ENCODE assay signal across 19 mouse cellular contexts in the genomic region with DNA sequence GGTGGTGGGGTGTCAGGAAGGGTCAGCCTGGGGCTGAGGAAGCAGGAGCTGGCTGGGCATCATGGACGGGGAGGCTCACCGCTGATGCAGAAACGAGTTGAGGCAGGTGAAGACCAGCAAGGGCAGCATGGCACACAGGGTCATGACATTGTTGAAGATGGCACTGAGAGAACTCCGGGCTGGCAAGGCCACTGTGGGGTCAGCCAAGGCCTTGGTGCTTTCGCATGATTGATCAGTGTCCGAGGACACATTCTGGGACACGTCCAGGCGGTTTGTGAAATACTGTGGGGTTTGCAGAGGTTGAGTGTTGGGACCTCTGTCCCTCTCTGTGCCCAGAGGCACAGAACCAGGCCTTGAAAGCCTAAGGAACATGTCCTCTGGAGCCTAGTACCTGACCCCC. TPM values are rescaled to one million over a fixed set of nuclear protein-coding genes. Genes with fewer than 3 reads are reported as not detected.
A peak's percentile ranks its signal among the peaks of the same experiment; 100 is the strongest.
DNase-seq lines count a peak whose midpoint lies in the region; ATAC-seq lines count a peak whose summit lies in the region.
"Had no signal": no experiment of that assay in that cellular context is flagged by ENCODE, and none has a peak within 500 bp of the region (broad histone marks: within the 10 kb centered on the region; RNA-seq: fewer than 3 reads in every experiment).

No protein-coding gene starts in this region.

- DNase-seq in adrenal gland, adult (ENCODE audit: inconsistent age in 2 of 2, low spot score in 1 of 2): peak; percentile 75 to 91
- DNase-seq in adrenal gland, postnatal 4 days (ENCODE audit: low spot score in 2 of 2): no peak
- DNase-seq in kidney, postnatal 10 days: peak; percentile 19
- peak; percentile 85 for DNase-seq in adrenal gland, adult 8-10 months
- DNase-seq in cerebellum, adult 9-11 months: peak; percentile 39
- no peak for DNase-seq in thymus, postnatal 36 days
- no peak for DNase-seq in spleen, postnatal 10 days (ENCODE audit: low spot score in 2 of 2)
- DNase-seq: left cerebral cortex, postnatal 4 days; lung, postnatal 14 days had no signal

- no peaks in the 10 kb centered on the region for H3K27me3 ChIP-seq in kidney, embryonic 15.5 days
- H3K27me3 ChIP-seq: liver, embryonic 15.5 days had no signal

- no peak for ATAC-seq in kidney, embryonic 15.5 days (replicated peaks; ENCODE audit: low FRiP score)

- H3K27ac ChIP-seq in kidney, embryonic 15.5 days: no peak overlapping the region
- H3K27ac ChIP-seq: embryonic facial prominence, embryonic 12.5 days; liver, embryonic 15.5 days; neural tube, embryonic 15.5 days had no signal

- peaks cover 59% of the 10 kb centered on the region for H3K4me1 ChIP-seq in kidney, embryonic 15.5 days

- 88% methylated on average over 8 of the region's 8 CpGs for WGBS in kidney, embryonic 15.5 days

- no peaks in the 10 kb centered on the region for H3K9me3 ChIP-seq in kidney, embryonic 15.5 days (replicated peaks)
- H3K9me3 ChIP-seq: neural tube, embryonic 15.5 days had no signal

- peaks cover 40% of the 10 kb centered on the region for H3K36me3 ChIP-seq in kidney, embryonic 15.5 days

- H3K9ac ChIP-seq in kidney, embryonic 15.5 days: no peak overlapping the region
- H3K9ac ChIP-seq: embryonic facial prominence, embryonic 12.5 days; heart, embryonic 12.5 days; liver, embryonic 15.5 days; neural tube, embryonic 15.5 days had no signal

- no peak overlapping the region for H3K4me3 ChIP-seq in kidney, embryonic 15.5 days (replicated peaks)
- H3K4me3 ChIP-seq: embryonic facial prominence, embryonic 12.5 days; heart, embryonic 12.5 days; liver, embryonic 15.5 days; neural tube, embryonic 15.5 days had no signal

- H3K4me2 ChIP-seq in kidney, embryonic 15.5 days: no peak overlapping the region
- H3K4me2 ChIP-seq: embryonic facial prominence, embryonic 12.5 days; heart, embryonic 12.5 days; liver, embryonic 15.5 days; neural tube, embryonic 15.5 days had no signal

RNA-seq across cellular contexts. Expression of gene Slc29a1, which starts 9.6 kb away (rescaled TPM):
- total RNA-seq in adrenal gland, postnatal 4 days (2021): 100 to 1,000 TPM; 138 to 145 TPM
- 100 and 102 TPM in 2 replicates for polyA plus RNA-seq in kidney, embryonic 15.5 days (2015; fragmentation: Nextera tagmentation; extraction: Ambion mirVana)
- total RNA-seq in adrenal gland, adult 8-10 months (2022): 100 to 1,000 TPM; 145 to 174 (median 158) TPM

RNA-seq across cellular contexts. Expression of gene Mymx, which starts 12.1 kb away (rescaled TPM):
- 1 to 10 TPM; 1.6 to 4.0 TPM for total RNA-seq in adrenal gland, postnatal 4 days (2021)
- 5.7 and 6.3 TPM in 2 replicates for polyA plus RNA-seq in kidney, embryonic 15.5 days (2015; fragmentation: Nextera tagmentation; extraction: Ambion mirVana)
- total RNA-seq in adrenal gland, adult 8-10 months (2022): under 1 TPM in 2 of 4 experiments, not detected in 2; 0.32 to 0.38 TPM
- total RNA-seq: hematopoietic stem cell, adult 5-6 weeks; left cerebral cortex, postnatal 4 days had no signal
- polyA plus RNA-seq: forebrain, embryonic 11.5 days; frontal cortex, adult 2 months; intestine, embryonic 14.5 days; spleen, adult 2 months had no signal

RNA-seq across cellular contexts. Expression of gene Hsp90ab1, which starts 16.8 kb away (rescaled TPM):
- 1,000 to 10,000 TPM; 1,575 to 1,663 TPM for total RNA-seq in adrenal gland, postnatal 4 days (2021)
- 1,881 and 1,940 TPM in 2 replicates for polyA plus RNA-seq in kidney, embryonic 15.5 days (2015; fragmentation: Nextera tagmentation; extraction: Ambion mirVana)
- total RNA-seq in adrenal gland, adult 8-10 months (2022): 1,000 to 10,000 TPM; 1,432 to 3,205 (median 1,905) TPM

RNA-seq across cellular contexts. Expression of gene Slc35b2, which starts 26.2 kb away (rescaled TPM):
- total RNA-seq in adrenal gland, postnatal 4 days (2021): 10 to 100 TPM; 69.2 to 71.8 TPM
- polyA plus RNA-seq in kidney, embryonic 15.5 days (2015; fragmentation: Nextera tagmentation; extraction: Ambion mirVana): 142 TPM in 2 replicates
- total RNA-seq in adrenal gland, adult 8-10 months (2022): 10 to 100 TPM; 51.7 to 68.9 (median 61.0) TPM

RNA-seq across cellular contexts. Expression of gene Nfkbie, which starts 34.3 kb away (rescaled TPM):
- 1 to 10 TPM; 3.0 to 4.5 TPM for total RNA-seq in adrenal gland, postnatal 4 days (2021)
- 5.3 and 5.7 TPM in 2 replicates for polyA plus RNA-seq in kidney, embryonic 15.5 days (2015; fragmentation: Nextera tagmentation; extraction: Ambion mirVana)
- total RNA-seq in adrenal gland, adult 8-10 months (2022): 1 to 10 TPM; 4.2 to 6.4 (median 5.6) TPM

Comparison
In these comparisons a context has a peak if more than half of its experiments do, and no peak if none do; other contexts are left out.
1. DNase-seq: peak in adrenal gland, adult (2 of 2), kidney, postnatal 10 days (single experiment), adrenal gland, adult 8-10 months (single experiment) and cerebellum, adult 9-11 months (single experiment); none in adrenal gland, postnatal 4 days (0 of 2), thymus, postnatal 36 days (0 of 2) and spleen, postnatal 10 days (0 of 2).